Mouse (Mus musculus): Measurements from ENCODE around the gene Dnajb12. TPM values are rescaled to one million over a fixed set of nuclear protein-coding genes. Genes with fewer than 3 reads are reported as not detected.

The Dnajb12 gene
- total and polyA plus RNA-seq, 3 experiments: 13.9 to 35.9 (median 21.5) TPM

GRCm38 (mm10) chr10:59901986-59902605 is 22.7 kb downstream of the Dnajb12 start:
- Histone ChIP-seq H3K9me3 (replicated peaks; ENCODE audit: low read length) (no peaks in the 10 kb centered on the region), H3K27me3 (replicated peaks) (no peaks in the 10 kb centered on the region), H3K4me2 (ENCODE audit: insufficient read depth, low read depth, poor library complexity, severe bottlenecking) (no peak overlapping the region), H3K9ac (ENCODE audit: insufficient read depth, low read depth) (no peak overlapping the region), H3K27ac (ENCODE audit: insufficient read depth, low read depth) (peak overlapping the region; percentile 90), H3K4me1 (ENCODE audit: control insufficient read depth in 1 of 2, insufficient read depth in 2 of 2) (peaks cover 54 to 77% of the 10 kb centered on the region in 2 experiments), H3K79me2 (replicated peaks; ENCODE audit: control insufficient read depth, extremely low read depth, insufficient read depth, poor library complexity, severe bottlenecking) (no peaks in the 10 kb centered on the region), H3K36me3 (replicated peaks in 1 of 2; ENCODE audit: control insufficient read depth in 1 of 2, insufficient read depth in 1 of 2, low read length in 1 of 2) (peaks cover 9 to 13% of the 10 kb centered on the region in 2 experiments), H3K4me3 (replicated peaks in 1 of 3; ENCODE audit: low read depth in 2 of 3, low read length in 2 of 3, poor library complexity in 1 of 3) (peak overlapping the region in 1 of 3 experiments; percentile 21)
- in situ Hi-C loops (cut with MboI; ENCODE audit: low pct_ligation_motif_present, low pct_unique_long_range_greater_than_20kb, low sequenced_read_pairs): loop anchor here (25.0 kb wide), 1 partner anchor 485 kb away; the partner anchor contains the start of gene Gm17455
- dilution Hi-C loops (cut with MboI; ENCODE audit: extremely low pct_ligation_motif_present, extremely low pct_unique_long_range_greater_than_20kb, low sequenced_read_pairs): no loop called here
- TF ChIP-seq MXI1 (IDR thresholded peaks at IDR 0.05; ENCODE audit: low read depth, low read length) (no peak), BHLHE40 (IDR thresholded peaks at IDR 0.05; ENCODE audit: low read depth, low read length) (no peak), GABPA (IDR thresholded peaks at IDR 0.05; ENCODE audit: insufficient replicate concordance, low read depth, low read length) (no peak), MAX (IDR thresholded peaks at IDR 0.05; ENCODE audit: low read length) (0 out of 2 replicates have a peak, but pooled peaks have one; percentile 52), ZMIZ1 (IDR thresholded peaks at IDR 0.05; ENCODE audit: low read depth, low read length) (no peak), ZKSCAN1 (IDR thresholded peaks at IDR 0.05; ENCODE audit: borderline replicate concordance, low read depth, low read length) (no peak), HCFC1 (IDR thresholded peaks at IDR 0.05; ENCODE audit: low read depth, low read length) (no peak), USF2 (conservative IDR thresholded peaks at IDR 0.05; ENCODE audit: low read depth, low read length) (no peak), MYC (IDR thresholded peaks at IDR 0.05; ENCODE audit: low read depth, low read length) (no peak), IRF4 (IDR thresholded peaks at IDR 0.05; ENCODE audit: low read depth, low read length) (no peak), JUND (conservative IDR thresholded peaks at IDR 0.05; ENCODE audit: low read depth, low read length) (no peak), TCF12 (IDR thresholded peaks at IDR 0.05; ENCODE audit: low read depth, low read length) (peak; percentile 47; the same call in 1 of the 2 replicates), KAT2A (IDR thresholded peaks at IDR 0.05; ENCODE audit: insufficient replicate concordance, low read length) (no peak), JUN (IDR thresholded peaks at IDR 0.05; ENCODE audit: insufficient read depth, low read depth, low read length) (no peak), ZC3H11A (IDR thresholded peaks at IDR 0.05; ENCODE audit: low read depth, low read length) (no peak), ZNF384 (IDR thresholded peaks at IDR 0.05; ENCODE audit: low read depth, low read length) (no peak), EP300 (IDR thresholded peaks at IDR 0.05; ENCODE audit: low read length) (peak; percentile 27; the same call in 1 of the 2 replicates), MAFK (IDR thresholded peaks at IDR 0.05; ENCODE audit: insufficient replicate concordance, low read length) (no peak), SIN3A (IDR thresholded peaks at IDR 0.05; ENCODE audit: low read length) (no peak), ELF1 (IDR thresholded peaks at IDR 0.05; ENCODE audit: low read depth, low read length) (0 out of 2 replicates have a peak, but pooled peaks have one; percentile 12), TBP (conservative IDR thresholded peaks at IDR 0.05; ENCODE audit: low read depth, low read length) (no peak), POLR2AphosphoS2 (IDR thresholded peaks at IDR 0.05; ENCODE audit: low read depth, low read length) (no peak), RCOR1 (conservative IDR thresholded peaks at IDR 0.05; ENCODE audit: low read depth, low read length) (no peak), PAX5 (IDR thresholded peaks at IDR 0.05; ENCODE audit: low read length) (no peak), NELFE (IDR thresholded peaks at IDR 0.05; ENCODE audit: low read depth, low read length) (no peak), CTCF (conservative IDR thresholded peaks at IDR 0.05 in 1 of 2, IDR thresholded peaks at IDR 0.05 in 1 of 2; ENCODE audit: low read depth in 2 of 2, low read length in 2 of 2) (no peak), UBTF (IDR thresholded peaks at IDR 0.05; ENCODE audit: low read depth, low read length) (no peak), ETS1 (conservative IDR thresholded peaks at IDR 0.05; ENCODE audit: low read depth, low read length) (peak; percentile 42; the same call in 1 of the 2 replicates), MAZ (IDR thresholded peaks at IDR 0.05; ENCODE audit: low read depth, low read length) (no peak), CHD2 (IDR thresholded peaks at IDR 0.05; ENCODE audit: low read length) (0 out of 2 replicates have a peak, but pooled peaks have one; percentile 29), MEF2A (IDR thresholded peaks at IDR 0.05; ENCODE audit: borderline replicate concordance, low read depth, low read length) (no peak), SMC3 (IDR thresholded peaks at IDR 0.05; ENCODE audit: low read depth, low read length) (no peak), RAD21 (IDR thresholded peaks at IDR 0.05; ENCODE audit: low read depth, low read length) (no peak), NRF1 (IDR thresholded peaks at IDR 0.05; ENCODE audit: low read depth, low read length) (no peak), CHD1 (IDR thresholded peaks at IDR 0.05; ENCODE audit: low read depth, low read length) (peak; percentile 72; the same call in 1 of the 2 replicates)
- DNase-seq (ENCODE audit: extremely low read depth): no peak
